Mouse (Mus musculus) hindbrain, embryonic 10.5 days (tissue): Measurements from ENCODE around the gene Nxph4. TPM values are rescaled to one million over a fixed set of nuclear protein-coding genes. Genes with fewer than 3 reads are reported as not detected.

Experiments
- DNase-seq: peaks from one replicate; pipeline ENCODE4 v3.0.0-alpha.2; 2017; ENCODE audit warnings: low spot score
- H3K27ac ChIP-seq: fragments of 300-500 bp; sonication (generic); 2 replicates; pipeline ENCODE4 v1.5.1; 2016; ENCODE audit warnings: mild to moderate bottlenecking, moderate library complexity
- H3K27me3 ChIP-seq: fragments of 300-500 bp; sonication (generic); 2 replicates; pipeline ENCODE4 v1.6.1; 2016; ENCODE audit warnings: mild to moderate bottlenecking; ENCODE audit not compliant: poor library complexity, insufficient read depth, severe bottlenecking
- H3K36me3 ChIP-seq: fragments of 300-500 bp; sonication (generic); 2 replicates; pipeline ENCODE4 v1.6.1; 2016; ENCODE audit warnings: mild to moderate bottlenecking, moderate library complexity
- H3K4me1 ChIP-seq: fragments of 300-500 bp; sonication (generic); replicated peaks from 2 replicates; pipeline ENCODE4 v1.6.1; 2016; ENCODE audit warnings: mild to moderate bottlenecking
- H3K4me3 ChIP-seq: fragments of 300-500 bp; sonication (generic); 2 replicates; pipeline ENCODE4 v1.5.1; 2016; ENCODE audit warnings: mild to moderate bottlenecking, moderate library complexity
- H3K9me3 ChIP-seq: fragments of 300-500 bp; sonication (generic); 2 replicates; pipeline ENCODE4 v1.6.1; 2016; ENCODE audit warnings: mild to moderate bottlenecking, moderate library complexity
- WGBS: fragments of 180-500 bp; shearing (Covaris S2); methylation state at CpG from one replicate; pipeline ENCODE4 v1.1.7; 2016; 5-methylcytosine and 5-hydroxymethylcytosine counted together
- polyA plus RNA-seq: library from polyadenylated mRNA; unstranded; fragments of >200 nt; fragmentation: Nextera tagmentation; extraction: Ambion mirVana; gene quantifications from 2 replicates; pipeline ENCODE4 v1.2.1, GENCODE M21; 2016

Nxph4 gene
- 23.1 and 70.9 TPM in 2 replicates for polyA plus RNA-seq

- Histone ChIP-seq H3K9me3 (no peaks in the 10 kb centered on the region), H3K4me1 (peaks cover 82% of the 10 kb centered on the region), H3K36me3 (peaks cover 10% of the 10 kb centered on the region), H3K27me3 (peaks cover 83% of the 10 kb centered on the region), H3K27ac (peak within 1 kb of the TSS; percentile 81), H3K4me3 (peak within 1 kb of the TSS; percentile 59)
- peak; percentile 45 for DNase-seq
- WGBS, result under 1% methylated on average over 78 of the region's 78 CpGs
Measured at GRCm38 (mm10) chr10:127534036-127534928, at the start of gene Nxph4. TSS of gene Nxph4 (minus strand) at chr10:127534559.

GRCm38 (mm10) chr10:127583649-127584048, 49.3 kb upstream of the Nxph4 start:
- Histone ChIP-seq H3K4me3 (no peak overlapping the region), H3K27me3 (no peaks in the 10 kb centered on the region), H3K9me3 (no peaks in the 10 kb centered on the region), H3K36me3 (peaks cover 93% of the 10 kb centered on the region), H3K4me1 (peaks cover 13% of the 10 kb centered on the region; the same call in 1 of the 2 replicates), H3K27ac (no peak overlapping the region)
- 89% methylated on average over 8 of the region's 8 CpGs for WGBS
- no peak for DNase-seq

- Histone ChIP-seq H3K27me3 (no peaks in the 10 kb centered on the region; the same call in 1 of the 2 replicates), H3K4me1 (peaks cover 13% of the 10 kb centered on the region; the same call in 1 of the 2 replicates), H3K4me3 (no peak overlapping the region), H3K36me3 (peaks cover 95% of the 10 kb centered on the region), H3K27ac (no peak overlapping the region), H3K9me3 (no peaks in the 10 kb centered on the region)
- WGBS, result 92% methylated on average over 9 of the region's 9 CpGs
- DNase-seq, result no peak
Measured at GRCm38 (mm10) chr10:127581291-127581690, 46.9 kb upstream of the Nxph4 start.

GRCm38 (mm10) chr10:127577982-127578381, 43.6 kb upstream of the Nxph4 start:
- no peak overlapping the region for H3K4me3 ChIP-seq
- no peak for DNase-seq
- H3K27me3 ChIP-seq, result no peaks in the 10 kb centered on the region; the same call in 1 of the 2 replicates
- H3K36me3 ChIP-seq, result peaks cover 100% of the 10 kb centered on the region
- H3K9me3 ChIP-seq, result no peaks in the 10 kb centered on the region
- 93% methylated on average over 15 of the region's 15 CpGs for WGBS
- no peak overlapping the region for H3K27ac ChIP-seq
- H3K4me1 ChIP-seq, result peaks cover 13% of the 10 kb centered on the region; the same call in 1 of the 2 replicates

- 90% methylated on average over 9 of the region's 9 CpGs for WGBS
- H3K4me1 ChIP-seq, result peaks cover 6% of the 10 kb centered on the region; the same call in 1 of the 2 replicates
- H3K9me3 ChIP-seq, result no peaks in the 10 kb centered on the region
- no peak for DNase-seq
- H3K27me3 ChIP-seq, result no peaks in the 10 kb centered on the region; the same call in 1 of the 2 replicates
- H3K4me3 ChIP-seq, result no peak overlapping the region
- H3K27ac ChIP-seq, result no peak overlapping the region
- peaks cover 100% of the 10 kb centered on the region for H3K36me3 ChIP-seq
Measured at GRCm38 (mm10) chr10:127577156-127577555, 42.8 kb upstream of the Nxph4 start.

- peak; percentile 41 for DNase-seq
- no peaks in the 10 kb centered on the region; the same call in 1 of the 2 replicates for H3K27me3 ChIP-seq
- WGBS, result 68% methylated on average over 18 of the region's 18 CpGs
- H3K9me3 ChIP-seq, result no peaks in the 10 kb centered on the region
- H3K4me1 ChIP-seq, result no peaks in the 10 kb centered on the region
- H3K4me3 ChIP-seq, result no peak overlapping the region
- H3K27ac ChIP-seq, result no peak overlapping the region
- peaks cover 100% of the 10 kb centered on the region for H3K36me3 ChIP-seq
Measured at GRCm38 (mm10) chr10:127576381-127576961, 42.1 kb upstream of the Nxph4 start.

GRCm38 (mm10) chr10:127575741-127576140, 41.4 kb upstream of the Nxph4 start:
- H3K27me3 ChIP-seq, result no peaks in the 10 kb centered on the region; the same call in 1 of the 2 replicates
- 92% methylated on average over 7 of the region's 7 CpGs for whole genome bisulfite sequencing

GRCm38 (mm10) chr10:127572281-127572680, 37.9 kb upstream of the Nxph4 start:
- no peak overlapping the region for H3K4me3 ChIP-seq
- no peak overlapping the region for H3K27ac ChIP-seq
- no peaks in the 10 kb centered on the region for H3K4me1 ChIP-seq
- no peaks in the 10 kb centered on the region for H3K9me3 ChIP-seq
- peaks cover 91% of the 10 kb centered on the region for H3K36me3 ChIP-seq
- 86% methylated on average over 5 of the region's 5 CpGs for WGBS
- no peaks in the 10 kb centered on the region for H3K27me3 ChIP-seq
- no peak for DNase-seq

More at GRCm38 (mm10) chr10:127575741-127576140, 41.4 kb upstream of the Nxph4 start:
- Histone ChIP-seq H3K36me3 (peaks cover 100% of the 10 kb centered on the region), H3K4me3 (no peak overlapping the region), H3K4me1 (no peaks in the 10 kb centered on the region), H3K9me3 (no peaks in the 10 kb centered on the region), H3K27ac (no peak overlapping the region)
- no peak for DNase-seq

- Histone ChIP-seq H3K27ac (no peak overlapping the region), H3K9me3 (no peaks in the 10 kb centered on the region), H3K36me3 (peaks cover 91% of the 10 kb centered on the region), H3K27me3 (no peaks in the 10 kb centered on the region), H3K4me3 (no peak overlapping the region), H3K4me1 (no peaks in the 10 kb centered on the region)
- WGBS, result 91% methylated on average over 17 of the region's 17 CpGs
- DNase-seq, result no peak
Measured at GRCm38 (mm10) chr10:127570937-127571641, 36.7 kb upstream of the Nxph4 start.

- Histone ChIP-seq H3K4me3 (no peak overlapping the region), H3K27ac (no peak overlapping the region), H3K27me3 (no peaks in the 10 kb centered on the region), H3K36me3 (peaks cover 90% of the 10 kb centered on the region), H3K4me1 (no peaks in the 10 kb centered on the region), H3K9me3 (no peaks in the 10 kb centered on the region)
- DNase-seq, result no peak
- WGBS, result 85% methylated on average over 6 of the region's 6 CpGs
Measured at GRCm38 (mm10) chr10:127570384-127570783, 36.0 kb upstream of the Nxph4 start.

- Histone ChIP-seq H3K4me3 (no peak overlapping the region), H3K27me3 (no peaks in the 10 kb centered on the region), H3K9me3 (no peaks in the 10 kb centered on the region), H3K36me3 (peaks cover 87% of the 10 kb centered on the region), H3K4me1 (0 out of 2 replicates have a peak, but pooled peaks cover 2% of the 10 kb centered on the region), H3K27ac (no peak overlapping the region)
- 44% methylated on average over 3 of the region's 3 CpGs for WGBS
- DNase-seq, result peak; percentile 76
Measured at GRCm38 (mm10) chr10:127569450-127569849, 35.1 kb upstream of the Nxph4 start.

GRCm38 (mm10) chr10:127566553-127567326, 32.4 kb upstream of the Nxph4 start:
- no peaks in the 10 kb centered on the region for H3K9me3 ChIP-seq
- DNase-seq, result no peak
- no peak overlapping the region for H3K4me3 ChIP-seq
- H3K36me3 ChIP-seq, result peaks cover 87% of the 10 kb centered on the region
- 0 out of 2 replicates have a peak, but pooled peaks cover 6% of the 10 kb centered on the region for H3K4me1 ChIP-seq
- H3K27me3 ChIP-seq, result no peaks in the 10 kb centered on the region
- 94% methylated on average over 28 of the region's 28 CpGs for WGBS
- H3K27ac ChIP-seq, result no peak overlapping the region
